Mouse (Mus musculus) CD8-positive naive resting alpha-beta T cell, adult 2 months (primary cell): ENCODE results near the gene Gpr83.
A peak's percentile ranks its signal among the peaks of the same experiment; 100 is the strongest.

Experiments used
- DNase-seq, 2 experiments: peaks; one replicate each; pipeline ENCODE4 v3.0.0; 2022; ENCODE audit warnings: low read depth in 2 of 2, low spot score in 2 of 2

Gpr83 gene

DNA sequence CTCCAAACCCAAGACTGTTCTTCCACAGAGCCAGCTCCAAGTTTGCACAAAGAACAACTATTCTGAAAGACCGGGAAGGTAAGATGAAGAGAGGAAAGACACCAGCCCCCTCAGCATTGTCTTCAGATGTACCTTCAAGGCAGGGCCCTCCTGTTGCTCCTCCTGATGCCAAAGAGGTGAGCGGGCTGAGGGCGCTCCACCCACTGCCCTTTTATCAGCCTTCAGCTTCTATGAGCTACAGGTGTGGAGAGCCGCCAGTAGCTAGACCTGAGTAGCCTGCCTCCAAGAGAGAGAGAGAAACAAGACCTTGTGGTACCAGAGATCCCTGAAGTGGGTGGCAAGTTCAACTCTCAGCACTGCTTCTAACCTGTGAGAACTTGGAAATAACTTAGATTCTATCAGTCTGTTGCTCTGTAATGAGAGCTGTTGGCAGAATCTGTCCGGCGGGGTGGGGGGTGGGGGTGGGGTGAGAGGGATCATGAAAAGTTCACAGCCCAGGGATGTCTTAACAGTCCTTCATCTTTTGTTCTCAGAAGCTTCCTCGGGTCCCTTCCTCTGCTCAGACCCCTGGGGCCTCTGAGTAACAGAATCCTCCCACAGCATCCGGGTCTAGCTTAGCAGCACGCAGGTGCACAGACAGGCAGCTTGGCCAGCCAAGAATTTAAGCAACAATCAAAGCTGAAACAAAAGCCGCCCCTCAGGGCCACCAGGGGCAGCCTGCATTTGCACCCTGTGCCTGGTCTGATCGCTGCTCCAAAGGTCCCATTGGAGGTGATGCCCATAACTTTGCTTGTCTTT is 43.8 kb downstream of the Gpr83 start, which contains the start of gene Izumo1r:
Gene Izumo1r (minus strand): TSS at position 369 of the 798 bp plus-strand sequence.
- no peak for DNase-seq

DNA sequence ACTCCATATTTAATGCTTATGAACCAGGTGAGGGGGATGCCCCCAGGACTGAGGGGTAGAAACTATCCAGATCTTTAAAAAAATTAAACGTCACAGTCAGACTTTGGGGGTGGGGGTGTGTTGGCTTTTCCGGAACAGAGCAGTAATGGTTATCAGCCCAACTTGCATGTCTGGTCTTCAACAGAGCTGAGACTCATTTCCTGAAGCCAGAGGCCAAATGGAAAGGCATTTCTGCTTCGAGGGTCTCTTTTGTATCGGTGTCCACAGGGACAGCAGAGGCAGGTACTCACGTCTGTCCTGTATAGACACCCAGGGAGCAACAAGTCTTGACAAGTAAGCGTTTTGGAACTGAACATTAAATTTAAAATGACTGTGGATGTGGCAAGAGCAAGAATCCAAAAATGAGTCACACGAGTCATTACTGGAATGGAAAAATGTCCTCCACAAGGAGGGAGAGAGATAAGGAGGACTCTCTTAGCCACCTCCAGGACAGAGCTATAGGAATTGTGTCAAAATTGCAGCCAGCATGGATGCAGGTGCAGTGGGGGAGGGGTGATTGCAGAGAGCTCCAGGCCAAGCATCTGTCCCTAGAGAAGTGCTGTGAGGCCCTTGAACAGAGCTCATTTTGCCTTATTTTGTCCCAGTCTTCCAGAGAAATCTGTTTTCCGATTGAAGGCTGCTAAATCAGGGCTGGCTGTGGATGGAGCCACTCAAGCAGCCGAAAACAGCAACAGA is 44.9 kb downstream of the Gpr83 start:
- no peak for DNase-seq

DNA sequence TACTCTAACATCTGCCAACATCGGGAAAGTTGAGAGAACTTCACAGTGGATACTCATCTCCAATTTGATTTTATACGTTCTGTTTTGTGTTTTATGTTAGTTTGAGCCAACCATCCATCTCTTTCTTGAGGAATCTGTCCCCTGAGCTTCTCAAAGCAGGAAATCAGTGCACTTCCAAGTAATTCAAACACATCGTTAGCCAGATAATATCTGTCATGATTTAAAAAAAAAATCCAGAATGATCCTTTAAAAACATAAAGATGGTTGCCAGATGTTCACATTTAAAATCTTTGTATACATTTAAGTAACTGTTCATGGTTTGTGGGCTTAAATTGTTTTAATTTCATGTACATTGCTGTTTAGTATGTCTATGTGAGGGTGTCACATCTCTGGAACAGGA is 45.9 kb downstream of the Gpr83 start:
- DNase-seq, result no peak

DNA sequence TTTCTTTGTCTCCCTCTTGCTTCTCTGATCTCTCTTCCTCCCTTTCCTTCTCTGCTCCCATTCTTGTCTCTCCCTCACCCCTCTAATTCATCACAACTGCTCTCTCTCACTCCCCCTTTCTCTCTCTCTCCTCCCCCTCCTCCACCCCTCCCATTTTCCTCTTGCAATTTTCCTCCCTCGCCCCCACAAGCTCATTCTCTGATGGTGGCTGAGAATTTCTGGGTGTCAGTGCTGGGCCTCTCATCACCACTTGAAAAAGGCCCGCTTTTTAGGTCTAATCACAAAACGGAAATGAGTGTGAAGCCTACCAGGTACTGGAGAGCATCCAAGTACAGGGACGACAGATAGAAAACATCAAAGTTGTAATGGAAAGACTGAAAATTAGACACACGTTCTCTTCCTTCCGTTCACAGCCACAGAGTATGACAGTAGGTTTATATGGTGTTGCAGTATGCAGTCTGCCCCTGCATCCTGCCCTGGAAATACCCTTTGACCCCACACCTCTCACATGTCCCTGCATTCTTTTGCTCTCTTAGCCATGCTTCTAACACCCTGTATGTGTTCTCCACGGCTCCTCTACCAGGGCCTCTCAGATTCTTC is 47.9 kb downstream of the Gpr83 start:
- peak in 1 of 2 experiments; percentile 23 for DNase-seq

DNA sequence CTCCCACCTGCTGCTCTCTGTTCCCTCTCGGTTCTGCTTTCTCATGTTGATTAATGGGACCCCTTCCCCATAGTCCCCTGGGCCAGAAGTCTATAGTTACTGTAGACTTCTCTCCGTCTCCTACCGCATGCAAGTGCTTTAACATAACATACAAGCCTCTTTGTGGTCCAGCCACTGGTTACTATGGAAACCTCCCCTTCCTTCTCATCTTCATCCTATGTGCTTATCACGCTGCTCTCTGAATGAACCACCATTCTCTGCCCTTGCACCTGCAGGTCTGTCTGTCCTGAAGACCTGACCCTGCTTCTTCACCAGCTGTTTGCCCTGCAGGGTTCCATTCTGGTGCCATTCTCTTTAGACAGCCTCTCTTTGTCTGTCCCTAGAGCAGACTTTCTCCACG is 50.0 kb downstream of the Gpr83 start:
- no peak for DNase-seq

DNA sequence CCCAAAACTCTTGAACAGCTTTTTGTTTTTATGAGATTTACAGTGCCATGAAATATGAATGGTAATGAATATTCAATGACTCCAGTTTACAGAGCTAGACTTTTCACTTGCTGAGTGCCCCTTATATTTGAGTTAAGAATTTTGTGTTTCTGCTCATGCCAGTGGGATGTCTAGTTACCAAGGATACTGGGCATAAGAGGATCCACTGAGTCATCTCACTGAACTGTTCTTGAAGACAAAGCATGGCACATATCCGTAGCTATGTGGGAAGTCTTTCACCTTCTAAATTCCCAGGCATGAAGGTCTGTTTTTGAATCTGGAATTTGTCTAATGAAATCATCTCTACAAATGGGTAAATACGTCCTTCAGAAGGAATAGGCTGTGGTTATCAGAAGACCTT is 52.0 kb downstream of the Gpr83 start:
- no peak for DNase-seq

DNA sequence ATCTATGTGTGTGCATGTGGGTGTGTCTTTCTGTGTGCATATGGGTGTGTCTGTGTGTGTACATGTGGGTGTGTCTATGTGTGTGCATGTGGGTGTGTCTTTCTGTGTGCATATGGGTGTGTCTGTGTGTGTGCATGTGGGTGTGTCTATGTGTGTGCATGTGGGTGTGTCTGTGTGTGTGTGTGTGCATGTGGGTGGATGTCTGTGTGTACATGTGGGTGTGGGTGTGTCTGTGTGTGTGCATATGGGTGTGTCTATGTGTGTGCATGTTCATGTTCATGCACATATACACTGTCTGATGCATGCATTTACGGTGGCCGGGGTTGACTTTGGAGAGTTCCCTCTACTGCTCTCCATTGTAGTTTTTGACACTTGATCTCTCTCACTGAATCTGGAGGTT is 57.7 kb downstream of the Gpr83 start:
- DNase-seq, result no peak

DNA sequence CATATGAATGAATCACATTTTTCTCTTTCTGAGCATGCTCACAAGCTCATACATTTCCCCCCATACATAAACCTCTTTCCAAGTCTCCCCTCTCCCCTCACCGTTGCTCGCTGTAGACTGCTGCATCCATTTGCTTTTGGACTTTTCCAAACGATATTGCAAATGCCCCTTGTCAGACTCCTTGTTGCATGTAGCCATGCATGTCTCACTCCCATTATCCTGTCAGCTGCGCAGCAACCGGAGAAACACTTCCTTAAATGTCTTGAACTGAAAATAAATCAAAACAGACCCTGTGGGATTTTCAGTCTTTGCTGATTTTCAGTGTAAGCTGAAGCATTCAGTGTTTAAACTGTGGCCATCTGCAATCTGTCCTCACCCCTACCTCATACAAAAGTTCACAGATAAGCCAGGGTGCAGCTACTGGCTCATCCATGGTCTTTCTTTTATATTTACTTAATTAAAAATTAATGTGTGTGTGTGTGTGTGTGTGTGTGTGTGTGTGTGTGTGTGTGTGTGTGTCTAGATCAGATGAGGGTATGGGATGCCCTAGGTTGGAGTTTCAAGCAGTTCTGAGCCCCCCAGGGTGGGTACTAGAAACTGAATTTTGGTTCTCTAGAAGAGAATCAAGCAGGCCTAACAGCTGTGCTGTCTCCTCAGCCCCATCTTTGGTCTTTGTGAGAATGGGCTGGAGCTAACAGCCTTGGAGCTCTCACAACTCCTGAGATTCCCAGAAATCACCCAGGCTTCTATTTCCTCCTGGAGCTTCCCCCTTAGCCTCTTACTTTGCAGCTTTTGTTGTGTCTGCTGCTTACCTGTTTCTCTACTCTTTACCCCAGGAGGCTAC is 59.0 kb downstream of the Gpr83 start:
- no peak for DNase-seq
